Mouse (Mus musculus) neural tube, embryonic 14.5 days (tissue): ENCODE results near the gene Chd9. TPM values are rescaled to one million over a fixed set of nuclear protein-coding genes. Genes with fewer than 3 reads are reported as not detected.

Source experiments
- ATAC-seq: fragments of 200-750 bp; cut with Nextera tagmentation; 2 replicates; pipeline ENCODE4 v1.8.0; 2017; ENCODE audit warnings: low read depth, mild to moderate bottlenecking, moderate TSS enrichment, moderate library complexity
- H3K27ac ChIP-seq: fragments of 300-500 bp; sonication (generic); 2 replicates; pipeline ENCODE4 v1.5.1; 2014; ENCODE audit warnings: low read depth, mild to moderate bottlenecking, control low read depth, low read length, moderate library complexity, mixed read lengths
- H3K27me3 ChIP-seq: fragments of 300-500 bp; sonication (generic); 2 replicates; pipeline ENCODE4 v1.6.1; 2014; ENCODE audit warnings: low read length; ENCODE audit not compliant: control insufficient read depth, insufficient read depth
- H3K36me3 ChIP-seq: fragments of 300-500 bp; sonication (generic); 2 replicates; pipeline ENCODE4 v1.6.1; 2014; ENCODE audit warnings: low read length, mixed read lengths; ENCODE audit not compliant: control insufficient read depth, insufficient read depth
- H3K4me1 ChIP-seq: fragments of 300-500 bp; sonication (generic); 2 replicates; pipeline ENCODE4 v1.6.1; 2014; ENCODE audit warnings: low read length; ENCODE audit not compliant: control insufficient read depth, insufficient read depth
- H3K4me2 ChIP-seq: fragments of 300-500 bp; sonication (generic); 2 replicates; pipeline ENCODE4 v1.6.1; 2014; ENCODE audit warnings: mild to moderate bottlenecking, low read depth, low read length, control low read depth
- H3K4me3 ChIP-seq: fragments of 300-500 bp; sonication (generic); 2 replicates; pipeline ENCODE4 v1.5.1; 2014; ENCODE audit warnings: low read depth, low read length, control low read depth, mixed read lengths
- H3K9ac ChIP-seq: fragments of 300-500 bp; sonication (generic); replicated peaks from 2 replicates; pipeline ENCODE4 v1.6.1; 2014; ENCODE audit warnings: low read depth, mild to moderate bottlenecking, control low read depth, low read length, mixed read lengths
- H3K9me3 ChIP-seq: fragments of 300-500 bp; sonication (generic); 2 replicates; pipeline ENCODE4 v1.6.1; 2016; ENCODE audit warnings: low read length; ENCODE audit not compliant: control insufficient read depth
- WGBS: fragments of 180-500 bp; shearing (Covaris S2); extraction: QIAGEN DNeasy Blood & Tissue Kit; methylation state at CpG from one replicate; pipeline ENCODE4 v1.1.7; 2014; 5-methylcytosine and 5-hydroxymethylcytosine counted together
- polyA plus RNA-seq: library from polyadenylated mRNA; unstranded; fragments of >200 nt; fragmentation: Nextera tagmentation; extraction: Ambion mirVana; gene quantifications from 2 replicates; pipeline ENCODE4 v1.2.1, GENCODE M21; 2014

Chd9 gene
- polyA plus RNA-seq, 1 experiment from 2014 or later, result 112 TPM

DNA sequence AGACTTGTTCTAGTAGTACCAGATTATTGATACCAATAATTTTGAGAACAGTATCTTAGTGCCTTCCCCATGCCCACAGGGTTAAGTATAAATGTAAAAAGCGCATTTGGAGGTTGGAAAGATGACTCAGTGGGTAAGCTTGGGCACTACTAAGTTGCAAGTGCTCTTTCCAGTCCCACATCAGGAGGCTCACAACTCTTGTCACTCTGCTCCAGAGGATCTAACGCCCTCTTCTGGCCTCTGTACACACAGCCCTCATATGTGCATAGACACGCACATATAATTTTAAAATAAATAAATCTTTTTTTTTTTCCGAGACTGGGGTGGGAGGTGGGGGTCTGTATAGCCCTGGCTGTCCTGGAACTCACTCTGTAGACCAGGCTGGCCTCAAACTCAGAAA is 131.6 kb downstream of the Chd9 start:
- Histone ChIP-seq H3K4me1 (peaks cover 32% of the 10 kb centered on the region), H3K36me3 (no peaks in the 10 kb centered on the region), H3K4me3 (no peak overlapping the region), H3K9me3 (no peaks in the 10 kb centered on the region), H3K4me2 (no peak overlapping the region), H3K27me3 (no peaks in the 10 kb centered on the region), H3K9ac (no peak overlapping the region), H3K27ac (no peak overlapping the region)
- ATAC-seq, result no peak
- 87% methylated on average over 4 of the region's 4 CpGs for WGBS

DNA sequence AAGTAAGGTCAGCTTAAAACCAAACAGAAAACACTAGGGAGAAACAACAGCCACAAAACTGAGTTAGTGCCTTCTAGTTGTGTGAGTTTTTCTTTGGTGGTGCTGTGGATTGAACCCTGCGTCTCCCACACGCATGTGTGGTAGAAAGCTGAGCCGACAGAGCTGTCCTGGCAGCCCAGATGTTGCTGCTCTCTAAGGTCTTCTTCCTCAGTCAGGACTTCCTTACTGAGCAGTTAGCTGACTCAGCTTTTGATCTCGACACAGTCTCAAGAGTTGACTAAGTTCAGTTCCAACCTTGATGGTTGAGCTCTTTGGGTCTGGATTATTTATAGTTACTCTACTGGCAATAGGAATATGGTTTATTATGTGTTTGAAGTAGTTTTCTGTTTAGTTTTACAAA is 133.5 kb downstream of the Chd9 start:
- no peaks in the 10 kb centered on the region for H3K27me3 ChIP-seq

GRCm38 (mm10) chr8:90964044-90964443 is 135.9 kb downstream of the Chd9 start:
- Histone ChIP-seq H3K27me3 (no peaks in the 10 kb centered on the region), H3K27ac (no peak overlapping the region), H3K9me3 (no peaks in the 10 kb centered on the region), H3K36me3 (no peaks in the 10 kb centered on the region), H3K9ac (no peak overlapping the region), H3K4me3 (no peak overlapping the region), H3K4me1 (peaks cover 18% of the 10 kb centered on the region), H3K4me2 (no peak overlapping the region)
- ATAC-seq, result no peak
- WGBS, result 64% methylated on average over 2 of the region's 2 CpGs

More for the DNA sequence above, 133.5 kb downstream of the Chd9 start:
- Histone ChIP-seq H3K27ac (no peak overlapping the region), H3K9ac (no peak overlapping the region), H3K4me2 (no peak overlapping the region), H3K9me3 (no peaks in the 10 kb centered on the region), H3K36me3 (no peaks in the 10 kb centered on the region), H3K4me1 (peaks cover 32% of the 10 kb centered on the region), H3K4me3 (no peak overlapping the region)
- no peak for ATAC-seq
- 63% methylated on average over 4 of the region's 4 CpGs for WGBS

DNA sequence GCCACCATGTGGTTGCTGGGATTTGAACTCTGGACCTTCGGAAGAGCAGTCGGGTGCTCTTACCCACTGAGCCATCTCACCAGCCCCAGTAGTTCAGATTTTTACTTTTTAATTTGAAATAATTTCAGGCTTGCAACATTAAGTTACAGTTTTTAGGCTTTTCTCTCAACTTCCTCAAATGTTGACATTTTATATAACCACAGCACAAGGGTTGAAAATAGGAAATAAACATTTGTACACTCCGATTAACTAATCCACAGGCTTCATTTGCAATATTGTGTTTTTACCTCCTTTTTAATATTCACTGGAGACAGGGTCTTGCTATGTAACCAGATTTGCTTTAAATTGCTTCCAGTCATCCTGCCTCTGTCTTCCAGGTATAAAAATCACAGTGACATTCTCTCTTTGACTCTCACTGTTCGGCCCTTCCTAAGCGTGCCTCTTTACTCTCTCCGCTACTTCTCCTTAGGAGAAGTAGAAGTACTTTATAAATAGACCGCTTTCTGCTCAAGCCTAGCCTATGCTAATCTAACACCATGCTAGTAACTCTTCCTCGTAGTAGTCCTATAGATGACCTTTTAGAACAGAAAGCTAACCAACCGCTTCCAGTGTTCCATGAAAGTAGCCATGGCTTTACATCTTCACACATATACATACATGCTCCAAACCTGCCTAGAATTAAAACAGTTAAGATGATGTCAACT is 137.5 kb downstream of the Chd9 start:
- ATAC-seq, result no peak
- no peaks in the 10 kb centered on the region for H3K9me3 ChIP-seq
- H3K9ac ChIP-seq, result no peak overlapping the region
- 94% methylated on average over 9 of the region's 9 CpGs for WGBS
- H3K36me3 ChIP-seq, result no peaks in the 10 kb centered on the region
- no peak overlapping the region for H3K4me2 ChIP-seq
- no peak overlapping the region for H3K4me3 ChIP-seq
- H3K4me1 ChIP-seq, result peaks cover 4% of the 10 kb centered on the region
- H3K27ac ChIP-seq, result no peak overlapping the region
- H3K27me3 ChIP-seq, result no peaks in the 10 kb centered on the region

- Histone ChIP-seq H3K9me3 (no peaks in the 10 kb centered on the region), H3K27me3 (no peaks in the 10 kb centered on the region), H3K27ac (no peak overlapping the region), H3K36me3 (no peaks in the 10 kb centered on the region; the same call in 1 of the 2 replicates), H3K4me1 (no peaks in the 10 kb centered on the region), H3K9ac (no peak overlapping the region), H3K4me3 (no peak overlapping the region), H3K4me2 (no peak overlapping the region)
- 94% methylated on average over 4 of the region's 4 CpGs for WGBS
- no peak for ATAC-seq
Observed at GRCm38 (mm10) chr8:90968307-90968706, 140.2 kb downstream of the Chd9 start.

GRCm38 (mm10) chr8:90976960-90977371 is 148.8 kb downstream of the Chd9 start:
- Histone ChIP-seq H3K9me3 (no peaks in the 10 kb centered on the region), H3K4me3 (no peak overlapping the region), H3K4me2 (no peak overlapping the region), H3K9ac (no peak overlapping the region), H3K36me3 (peaks cover 41% of the 10 kb centered on the region), H3K27ac (no peak overlapping the region), H3K27me3 (no peaks in the 10 kb centered on the region), H3K4me1 (no peaks in the 10 kb centered on the region)
- ATAC-seq, result no peak
- 87% methylated on average over 8 of the region's 8 CpGs for WGBS

DNA sequence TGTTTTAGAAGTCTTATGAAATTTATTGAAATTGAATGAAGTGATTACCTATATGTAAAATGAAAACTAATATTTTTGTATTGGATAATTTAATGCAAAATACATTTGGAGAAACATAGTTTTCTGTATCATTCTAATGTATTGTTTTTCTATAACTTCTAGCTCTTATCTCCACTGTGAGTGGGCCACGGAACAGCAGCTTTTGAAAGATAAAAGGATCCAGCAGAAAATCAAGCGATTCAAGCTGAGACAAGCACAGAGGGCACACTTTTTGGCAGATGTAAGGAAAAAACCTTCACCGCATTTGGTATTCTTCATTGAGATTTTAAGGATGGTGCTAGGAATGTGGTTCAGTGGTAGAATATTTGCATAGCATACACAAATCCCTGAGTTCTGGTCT is 150.6 kb downstream of the Chd9 start:
- Histone ChIP-seq H3K9ac (no peak overlapping the region), H3K27me3 (no peaks in the 10 kb centered on the region), H3K4me2 (no peak overlapping the region), H3K9me3 (no peaks in the 10 kb centered on the region), H3K4me1 (no peaks in the 10 kb centered on the region), H3K36me3 (peaks cover 55% of the 10 kb centered on the region), H3K4me3 (no peak overlapping the region), H3K27ac (no peak overlapping the region)
- 96% methylated on average over 3 of the region's 3 CpGs for WGBS
- ATAC-seq, result no peak

DNA sequence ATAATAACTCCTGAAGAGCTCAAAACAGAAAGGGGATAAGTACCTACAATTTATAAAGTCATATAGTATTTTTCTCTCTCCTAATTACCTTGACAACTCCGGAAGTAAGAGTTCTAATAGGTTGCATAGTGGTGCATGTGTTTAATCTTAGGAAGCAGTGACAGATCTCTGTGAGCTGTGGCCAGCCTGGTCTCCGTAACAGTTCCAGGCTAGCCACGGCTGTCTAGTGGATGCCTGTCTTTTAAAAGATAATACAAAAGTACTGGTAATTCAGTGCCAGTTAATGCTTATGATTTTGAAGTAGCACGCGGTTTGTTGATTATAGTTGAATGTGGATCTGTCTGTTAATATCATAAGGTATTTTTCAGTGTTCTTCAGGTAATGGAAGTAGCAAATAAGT is 151.1 kb downstream of the Chd9 start:
- 95% methylated on average over 5 of the region's 5 CpGs for WGBS

GRCm38 (mm10) chr8:90982087-90982486 is 153.9 kb downstream of the Chd9 start:
- Histone ChIP-seq H3K27ac (no peak overlapping the region), H3K4me2 (no peak overlapping the region), H3K27me3 (no peaks in the 10 kb centered on the region), H3K4me3 (no peak overlapping the region), H3K4me1 (no peaks in the 10 kb centered on the region), H3K36me3 (peaks cover 63% of the 10 kb centered on the region), H3K9me3 (no peaks in the 10 kb centered on the region), H3K9ac (no peak overlapping the region)
- no peak for ATAC-seq
- WGBS, result 88% methylated on average over 3 of the region's 3 CpGs

More for the DNA sequence above, 151.1 kb downstream of the Chd9 start:
- Histone ChIP-seq H3K4me1 (no peaks in the 10 kb centered on the region), H3K36me3 (peaks cover 61% of the 10 kb centered on the region), H3K27ac (no peak overlapping the region), H3K27me3 (no peaks in the 10 kb centered on the region), H3K9me3 (no peaks in the 10 kb centered on the region), H3K4me3 (no peak overlapping the region), H3K9ac (no peak overlapping the region), H3K4me2 (no peak overlapping the region)
- ATAC-seq, result no peak
